Comparison of ENCODE assay signal across 20 mouse cellular contexts in genomic region chr10:91326661-91327312, GRCm38 (mm10).
DNase-seq lines count a peak whose midpoint lies in the region; ATAC-seq and TF ChIP-seq lines count a peak whose summit lies in the region.
"Had no signal": no experiment of that assay in that cellular context is flagged by ENCODE, and none has a peak within 500 bp of the region (broad histone marks: within the 10 kb centered on the region; RNA-seq: fewer than 3 reads in every experiment).

No protein-coding gene starts in this region.

- 22% methylated on average over 12 of the region's 12 CpGs for WGBS in heart, embryonic 12.5 days
- WGBS in heart, adult 2 months: 37% methylated on average over 12 of the region's 12 CpGs
- WGBS in kidney, embryonic 15.5 days: 16% methylated on average over 12 of the region's 12 CpGs
- 34% methylated on average over 12 of the region's 12 CpGs for WGBS in embryonic facial prominence, embryonic 10.5 days
- WGBS in midbrain, embryonic 11.5 days: 10% methylated on average over 12 of the region's 12 CpGs

- no peak overlapping the region for H3K27ac ChIP-seq in heart, embryonic 12.5 days (ENCODE audit: poor library complexity, severe bottlenecking)
- H3K27ac ChIP-seq in heart, adult 2 months: no peak overlapping the region
- peak overlapping the region; percentile 83 for H3K27ac ChIP-seq in kidney, embryonic 15.5 days
- H3K27ac ChIP-seq in embryonic facial prominence, embryonic 10.5 days (replicated peaks): no peak overlapping the region
- H3K27ac ChIP-seq in midbrain, embryonic 11.5 days (ENCODE audit: low read depth, low read length): no peak overlapping the region
- no peak overlapping the region for H3K27ac ChIP-seq in layer of hippocampus, adult 2 months
- H3K27ac ChIP-seq: gastrocnemius, adult 2 months had no signal

- no peaks in the 10 kb centered on the region for H3K9me3 ChIP-seq in heart, embryonic 12.5 days (replicated peaks)
- no peaks in the 10 kb centered on the region for H3K9me3 ChIP-seq in kidney, embryonic 15.5 days (replicated peaks)
- no peaks in the 10 kb centered on the region for H3K9me3 ChIP-seq in embryonic facial prominence, embryonic 10.5 days
- H3K9me3 ChIP-seq in midbrain, embryonic 11.5 days (ENCODE audit: control insufficient read depth, low read length): no peaks in the 10 kb centered on the region

- H3K36me3 ChIP-seq in heart, embryonic 12.5 days: no peaks in the 10 kb centered on the region
- H3K36me3 ChIP-seq in heart, adult 2 months (ENCODE audit: control insufficient read depth, insufficient read depth, low read length): no peaks in the 10 kb centered on the region
- no peaks in the 10 kb centered on the region for H3K36me3 ChIP-seq in kidney, embryonic 15.5 days
- no peaks in the 10 kb centered on the region for H3K36me3 ChIP-seq in embryonic facial prominence, embryonic 10.5 days (replicated peaks)
- H3K36me3 ChIP-seq in midbrain, embryonic 11.5 days (ENCODE audit: control insufficient read depth, insufficient read depth, low read length): no peaks in the 10 kb centered on the region

- no peak overlapping the region for H3K4me3 ChIP-seq in heart, embryonic 12.5 days
- H3K4me3 ChIP-seq in heart, adult 2 months: no peak overlapping the region
- H3K4me3 ChIP-seq in kidney, embryonic 15.5 days (replicated peaks): no peak overlapping the region
- no peak overlapping the region for H3K4me3 ChIP-seq in embryonic facial prominence, embryonic 10.5 days
- no peak overlapping the region for H3K4me3 ChIP-seq in midbrain, embryonic 11.5 days (ENCODE audit: low read depth, low read length)
- no peak overlapping the region for H3K4me3 ChIP-seq in layer of hippocampus, adult 2 months
- H3K4me3 ChIP-seq: gastrocnemius, adult 2 months had no signal

- TF ChIP-seq EP300 in heart, adult 2 months (IDR thresholded peaks at IDR 0.05; ENCODE audit: insufficient read depth, low read depth, low read length): no peak

- no peaks in the 10 kb centered on the region for H3K27me3 ChIP-seq in heart, embryonic 12.5 days (replicated peaks)
- no peaks in the 10 kb centered on the region for H3K27me3 ChIP-seq in heart, adult 2 months (ENCODE audit: control insufficient read depth, insufficient read depth, low read length)
- no peaks in the 10 kb centered on the region for H3K27me3 ChIP-seq in kidney, embryonic 15.5 days
- no peaks in the 10 kb centered on the region for H3K27me3 ChIP-seq in embryonic facial prominence, embryonic 10.5 days (replicated peaks; ENCODE audit: low read depth, poor library complexity, severe bottlenecking)
- no peaks in the 10 kb centered on the region for H3K27me3 ChIP-seq in midbrain, embryonic 11.5 days (ENCODE audit: control insufficient read depth, insufficient read depth, low read length)

- ATAC-seq in heart, embryonic 12.5 days (ENCODE audit: insufficient number of reproducible peaks, low FRiP score): no peak
- peak; percentile 94 for ATAC-seq in kidney, embryonic 15.5 days (replicated peaks; ENCODE audit: low FRiP score)
- ATAC-seq in midbrain, embryonic 11.5 days (ENCODE audit: low FRiP score): peak; percentile 68; the same call in 1 of the 2 replicates
- ATAC-seq: forebrain, postnatal 0 days; inflammation-experienced regulatory T-cells, adult 6 months had no signal

- intact Hi-C loops in heart, adult 2 months (cut with DNase I): no loop called here

- peaks cover 10% of the 10 kb centered on the region; the same call in 1 of the 2 replicates for H3K4me1 ChIP-seq in heart, embryonic 12.5 days (replicated peaks)
- H3K4me1 ChIP-seq in heart, adult 2 months (ENCODE audit: control insufficient read depth, insufficient read depth, low read length): no peaks in the 10 kb centered on the region
- H3K4me1 ChIP-seq in kidney, embryonic 15.5 days: 0 out of 2 replicates have a peak, but pooled peaks cover 16% of the 10 kb centered on the region
- H3K4me1 ChIP-seq in embryonic facial prominence, embryonic 10.5 days: peaks cover 7% of the 10 kb centered on the region; the same call in 1 of the 2 replicates
- peaks cover 6% of the 10 kb centered on the region for H3K4me1 ChIP-seq in midbrain, embryonic 11.5 days (ENCODE audit: control insufficient read depth, insufficient read depth, low read length)

- H3K9ac ChIP-seq in heart, embryonic 12.5 days: no peak overlapping the region
- H3K9ac ChIP-seq in heart, adult 2 months (ENCODE audit: low read depth, low read length): no peak overlapping the region
- no peak overlapping the region for H3K9ac ChIP-seq in kidney, embryonic 15.5 days
- no peak overlapping the region for H3K9ac ChIP-seq in midbrain, embryonic 11.5 days (ENCODE audit: low read length)
- H3K9ac ChIP-seq: forebrain, postnatal 0 days had no signal

- no peak for DNase-seq in heart, adult 2 months
- DNase-seq in kidney, postnatal 14 days: no peak
- peak; percentile 20 for DNase-seq in embryonic facial prominence, embryonic 10.5 days (ENCODE audit: low spot score)
- peak; percentile 84 for DNase-seq in midbrain, embryonic 11.5 days (ENCODE audit: low spot score, missing footprints)
- no peak for DNase-seq in layer of hippocampus, adult 2 months (ENCODE audit: low spot score in 2 of 2)
- no peak for DNase-seq in thymus, postnatal 14 days
- DNase-seq: adrenal gland, postnatal 10 days; cerebellum, adult 18-20 months; cerebellum, postnatal 36 days; gastrocnemius, adult 2 months; heart, postnatal 4 days; layer of hippocampus, postnatal 36 days; left cerebral cortex, postnatal 4 days; lung, adult 18-20 months; lung, postnatal 36 days; right cerebral cortex, postnatal 14 days had no signal

- TF ChIP-seq CTCF in heart, adult 2 months (IDR thresholded peaks at IDR 0.05): no peak
- no peak for TF ChIP-seq CTCF in layer of hippocampus, adult 2 months (conservative IDR thresholded peaks at IDR 0.05)

- H3K79me2 ChIP-seq in heart, adult 2 months (replicated peaks; ENCODE audit: control insufficient read depth, insufficient read depth, low read length): no peaks in the 10 kb centered on the region

- no peak for TF ChIP-seq POLR2A in heart, adult 2 months (IDR thresholded peaks at IDR 0.05; ENCODE audit: insufficient read depth, low read depth, low read length)

- peak overlapping the region; percentile 22; the same call in 1 of the 2 replicates for H3K4me2 ChIP-seq in heart, embryonic 12.5 days
- peak overlapping the region; percentile 24; the same call in 1 of the 2 replicates for H3K4me2 ChIP-seq in kidney, embryonic 15.5 days
- no peak overlapping the region for H3K4me2 ChIP-seq in midbrain, embryonic 11.5 days

Comparison
In these comparisons a context has a peak if more than half of its experiments do, and no peak if none do; other contexts are left out.
1. DNase-seq: peak in embryonic facial prominence, embryonic 10.5 days (single experiment) and midbrain, embryonic 11.5 days (single experiment); none in heart, adult 2 months (0 of 2), kidney, postnatal 14 days (single experiment), layer of hippocampus, adult 2 months (0 of 2) and thymus, postnatal 14 days (single experiment).